Mouse (Mus musculus) neural tube, embryonic 14.5 days (tissue): ENCODE measurements around the gene Ptpre. TPM values are rescaled to one million over a fixed set of nuclear protein-coding genes. Genes with fewer than 3 reads are reported as not detected.
A peak's percentile ranks its signal among the peaks of the same experiment; 100 is the strongest.

ENCODE experiments used
- ATAC-seq: fragments of 200-750 bp; cut with Nextera tagmentation; 2 replicates; pipeline ENCODE4 v1.8.0; 2017; ENCODE audit warnings: low read depth, mild to moderate bottlenecking, moderate TSS enrichment, moderate library complexity
- H3K27ac ChIP-seq: fragments of 300-500 bp; sonication (generic); 2 replicates; pipeline ENCODE4 v1.5.1; 2014; ENCODE audit warnings: low read depth, mild to moderate bottlenecking, control low read depth, low read length, moderate library complexity, mixed read lengths
- H3K27me3 ChIP-seq: fragments of 300-500 bp; sonication (generic); 2 replicates; pipeline ENCODE4 v1.6.1; 2014; ENCODE audit warnings: low read length; ENCODE audit not compliant: control insufficient read depth, insufficient read depth
- H3K36me3 ChIP-seq: fragments of 300-500 bp; sonication (generic); 2 replicates; pipeline ENCODE4 v1.6.1; 2014; ENCODE audit warnings: low read length, mixed read lengths; ENCODE audit not compliant: control insufficient read depth, insufficient read depth
- H3K4me1 ChIP-seq: fragments of 300-500 bp; sonication (generic); 2 replicates; pipeline ENCODE4 v1.6.1; 2014; ENCODE audit warnings: low read length; ENCODE audit not compliant: control insufficient read depth, insufficient read depth
- H3K4me2 ChIP-seq: fragments of 300-500 bp; sonication (generic); 2 replicates; pipeline ENCODE4 v1.6.1; 2014; ENCODE audit warnings: mild to moderate bottlenecking, low read depth, low read length, control low read depth
- H3K4me3 ChIP-seq: fragments of 300-500 bp; sonication (generic); 2 replicates; pipeline ENCODE4 v1.5.1; 2014; ENCODE audit warnings: low read depth, low read length, control low read depth, mixed read lengths
- H3K9ac ChIP-seq: fragments of 300-500 bp; sonication (generic); replicated peaks from 2 replicates; pipeline ENCODE4 v1.6.1; 2014; ENCODE audit warnings: low read depth, mild to moderate bottlenecking, control low read depth, low read length, mixed read lengths
- H3K9me3 ChIP-seq: fragments of 300-500 bp; sonication (generic); 2 replicates; pipeline ENCODE4 v1.6.1; 2016; ENCODE audit warnings: low read length; ENCODE audit not compliant: control insufficient read depth
- WGBS: fragments of 180-500 bp; shearing (Covaris S2); extraction: QIAGEN DNeasy Blood & Tissue Kit; methylation state at CpG from one replicate; pipeline ENCODE4 v1.1.7; 2014; 5-methylcytosine and 5-hydroxymethylcytosine counted together
- polyA plus RNA-seq: library from polyadenylated mRNA; unstranded; fragments of >200 nt; fragmentation: Nextera tagmentation; extraction: Ambion mirVana; gene quantifications from 2 replicates; pipeline ENCODE4 v1.2.1, GENCODE M21; 2014

The Ptpre gene
- polyA plus RNA-seq, 1 experiment from 2014 or later: 15.4 TPM

- WGBS: 92% methylated on average over 3 of the region's 3 CpGs
- Histone ChIP-seq H3K9ac (no peak overlapping the region), H3K36me3 (no peaks in the 10 kb centered on the region), H3K4me2 (no peak overlapping the region), H3K4me1 (peaks cover 21% of the 10 kb centered on the region), H3K4me3 (no peak overlapping the region), H3K9me3 (no peaks in the 10 kb centered on the region), H3K27ac (no peak overlapping the region), H3K27me3 (no peaks in the 10 kb centered on the region)
- no peak for ATAC-seq
Measured at GRCm38 (mm10) chr7:135593825-135594224, 56.5 kb downstream of the Ptpre start.

- H3K27me3 ChIP-seq: no peaks in the 10 kb centered on the region
- H3K4me2 ChIP-seq: no peak overlapping the region
- no peak for ATAC-seq
- peaks cover 21% of the 10 kb centered on the region for H3K4me1 ChIP-seq
- no peak overlapping the region for H3K4me3 ChIP-seq
- no peak overlapping the region for H3K9ac ChIP-seq
- WGBS: 66% methylated on average over 7 of the region's 7 CpGs
- no peaks in the 10 kb centered on the region for H3K36me3 ChIP-seq
- no peaks in the 10 kb centered on the region for H3K9me3 ChIP-seq
- no peak overlapping the region for H3K27ac ChIP-seq
Measured at GRCm38 (mm10) chr7:135594676-135595075, 57.4 kb downstream of the Ptpre start.

- Histone ChIP-seq H3K27ac (0 out of 2 replicates have a peak overlapping the region, but pooled peaks have one; percentile 10), H3K4me2 (no peak overlapping the region), H3K4me1 (peaks cover 21% of the 10 kb centered on the region), H3K4me3 (no peak overlapping the region), H3K27me3 (no peaks in the 10 kb centered on the region), H3K36me3 (no peaks in the 10 kb centered on the region), H3K9me3 (no peaks in the 10 kb centered on the region), H3K9ac (no peak overlapping the region)
- no peak for ATAC-seq
- WGBS: 37% methylated on average over 5 of the region's 5 CpGs
Measured at GRCm38 (mm10) chr7:135595640-135596174, 58.4 kb downstream of the Ptpre start.

- H3K9ac ChIP-seq: no peak overlapping the region
- peak; percentile 44; the same call in 1 of the 2 replicates for ATAC-seq
- no peak overlapping the region for H3K4me2 ChIP-seq
- H3K36me3 ChIP-seq: no peaks in the 10 kb centered on the region
- H3K27ac ChIP-seq: peak overlapping the region; percentile 29; the same call in 1 of the 2 replicates
- H3K4me3 ChIP-seq: no peak overlapping the region
- peaks cover 21% of the 10 kb centered on the region for H3K4me1 ChIP-seq
- no peaks in the 10 kb centered on the region for H3K27me3 ChIP-seq
- WGBS: 47% methylated on average over 9 of the region's 9 CpGs
- H3K9me3 ChIP-seq: no peaks in the 10 kb centered on the region
Measured at GRCm38 (mm10) chr7:135597006-135597405, 59.7 kb downstream of the Ptpre start.

- Histone ChIP-seq H3K4me3 (no peak overlapping the region), H3K27me3 (no peaks in the 10 kb centered on the region), H3K9ac (no peak overlapping the region), H3K4me1 (peaks cover 21% of the 10 kb centered on the region), H3K27ac (no peak overlapping the region; the same call in 1 of the 2 replicates), H3K9me3 (no peaks in the 10 kb centered on the region), H3K4me2 (no peak overlapping the region), H3K36me3 (no peaks in the 10 kb centered on the region)
- no peak for ATAC-seq
- 72% methylated on average over 12 of the region's 12 CpGs for WGBS
Measured at GRCm38 (mm10) chr7:135597604-135598289, 60.5 kb downstream of the Ptpre start.

- Histone ChIP-seq H3K9ac (no peak overlapping the region), H3K27ac (no peak overlapping the region), H3K4me3 (no peak overlapping the region), H3K36me3 (no peaks in the 10 kb centered on the region), H3K9me3 (no peaks in the 10 kb centered on the region), H3K4me1 (peaks cover 21% of the 10 kb centered on the region), H3K27me3 (no peaks in the 10 kb centered on the region), H3K4me2 (no peak overlapping the region)
- WGBS: 70% methylated on average over 7 of the region's 7 CpGs
- ATAC-seq: no peak
Measured at GRCm38 (mm10) chr7:135598303-135598855, 61.1 kb downstream of the Ptpre start.

GRCm38 (mm10) chr7:135600076-135600475 lies 62.8 kb downstream of the Ptpre start:
- no peaks in the 10 kb centered on the region for H3K27me3 ChIP-seq
- 85% methylated on average over 3 of the region's 3 CpGs for WGBS
- ATAC-seq: no peak
- H3K4me1 ChIP-seq: peaks cover 18% of the 10 kb centered on the region
- H3K36me3 ChIP-seq: no peaks in the 10 kb centered on the region
- no peaks in the 10 kb centered on the region for H3K9me3 ChIP-seq
- no peak overlapping the region for H3K4me2 ChIP-seq
- no peak overlapping the region for H3K9ac ChIP-seq
- no peak overlapping the region for H3K4me3 ChIP-seq
- H3K27ac ChIP-seq: no peak overlapping the region

GRCm38 (mm10) chr7:135601607-135602006 lies 64.3 kb downstream of the Ptpre start:
- peaks cover 12% of the 10 kb centered on the region; the same call in 1 of the 2 replicates for H3K4me1 ChIP-seq
- H3K4me2 ChIP-seq: no peak overlapping the region
- H3K27me3 ChIP-seq: no peaks in the 10 kb centered on the region
- no peak overlapping the region for H3K4me3 ChIP-seq
- H3K9ac ChIP-seq: no peak overlapping the region
- no peak for ATAC-seq
- H3K27ac ChIP-seq: no peak overlapping the region
- H3K36me3 ChIP-seq: no peaks in the 10 kb centered on the region
- 78% methylated on average over 8 of the region's 8 CpGs for WGBS
- H3K9me3 ChIP-seq: no peaks in the 10 kb centered on the region

- no peak overlapping the region for H3K9ac ChIP-seq
- no peaks in the 10 kb centered on the region for H3K36me3 ChIP-seq
- no peak overlapping the region for H3K4me3 ChIP-seq
- no peak overlapping the region for H3K27ac ChIP-seq
- H3K27me3 ChIP-seq: no peaks in the 10 kb centered on the region
- no peak for ATAC-seq
- no peaks in the 10 kb centered on the region for H3K9me3 ChIP-seq
- WGBS: 80% methylated on average over 6 of the region's 6 CpGs
- H3K4me2 ChIP-seq: no peak overlapping the region
- peaks cover 6% of the 10 kb centered on the region; the same call in 1 of the 2 replicates for H3K4me1 ChIP-seq
Measured at GRCm38 (mm10) chr7:135602265-135602664, 65.0 kb downstream of the Ptpre start.
